Mouse (Mus musculus) heart, postnatal 25 days (tissue): ENCODE data around the gene Ctdsp2. TPM values are rescaled to one million over a fixed set of nuclear protein-coding genes. Genes with fewer than 3 reads are reported as not detected.

Experiments
- DNase-seq: peaks from one replicate; pipeline ENCODE4 v3.0.0; 2022; ENCODE audit warnings: low spot score
- intact Hi-C: fragments of 180-260 bp; cut with DNase I; formaldehyde crosslinking; loops from one replicate; pipeline ENCODE4 v1.15.1; 2025
- microRNA-seq: library from miRNA; unstranded; fragments of <30 nt; microRNA quantifications from one replicate; pipeline ENCODE4 v1.2.0, GENCODE M21; 2022
- total RNA-seq, 2 experiments: library from RNA; stranded (reverse); gene quantifications; 2 replicates each; pipeline ENCODE4 v1.2.3; 2021

Gene Ctdsp2
- total RNA-seq, 2 experiments from 2014 or later, result 104 to 110 TPM

- DNase-seq, result no peak
- intact Hi-C loops, result no loop called here
Observed at GRCm38 (mm10) chr10:127036273-127036672, 57.8 kb downstream of the Ctdsp2 start.

DNA sequence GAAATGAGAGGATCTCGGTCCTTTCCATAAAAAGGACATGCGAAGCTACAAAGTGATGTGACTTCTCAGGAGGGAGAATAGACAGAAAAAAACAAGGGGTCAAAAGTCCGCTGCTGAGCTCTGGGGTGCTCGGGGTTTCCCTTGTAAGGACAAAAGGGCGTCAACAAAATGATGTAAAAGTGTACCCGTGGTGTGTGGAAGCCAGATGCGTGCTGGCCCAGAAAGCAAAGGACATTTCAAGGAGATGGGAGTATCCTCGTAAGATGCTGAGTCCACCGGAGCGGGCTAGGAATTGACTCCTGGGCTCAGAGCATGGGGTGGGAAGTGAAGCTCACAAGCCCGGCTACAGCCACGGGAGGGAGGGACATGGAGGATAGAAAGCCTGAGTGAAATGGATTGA, 59.1 kb downstream of the Ctdsp2 start:
- DNase-seq, result no peak
- intact Hi-C loops, result no loop called here

DNA sequence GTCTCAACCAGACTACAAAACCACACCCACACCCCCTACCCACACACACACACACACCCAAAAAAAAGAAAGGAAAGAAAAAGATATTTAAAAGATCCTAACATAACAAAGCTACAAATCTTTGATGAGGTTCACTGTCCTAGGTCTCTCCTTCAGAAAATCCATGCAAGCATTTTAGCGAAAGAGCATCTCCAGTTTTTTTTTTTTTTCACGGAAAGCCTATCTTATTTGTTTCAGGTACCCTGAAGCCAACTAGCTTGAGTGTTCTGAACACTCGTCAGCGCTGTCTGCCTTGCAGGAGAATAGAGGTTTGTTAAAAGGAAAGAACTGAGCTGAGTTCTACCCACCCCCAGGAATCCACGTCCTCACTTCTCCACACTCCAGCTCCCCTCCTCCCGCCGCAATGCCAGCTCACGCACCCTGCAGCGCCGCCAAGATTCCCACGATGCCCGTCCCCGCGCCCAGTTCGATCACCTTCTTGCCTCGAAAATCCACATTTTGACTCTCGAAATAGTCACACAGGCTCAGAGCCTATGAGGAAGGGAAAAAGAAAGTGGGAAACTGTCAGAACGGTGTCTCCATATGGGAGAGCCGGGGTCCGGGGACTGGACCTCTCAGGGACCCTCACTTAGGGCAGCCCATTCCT, 62.2 kb downstream of the Ctdsp2 start:
- no peak for DNase-seq
- intact Hi-C loops, result no loop called here

GRCm38 (mm10) chr10:127041274-127041766, 62.8 kb downstream of the Ctdsp2 start, which contains the start of the genes Mettl1 and Eef1akmt3:
Gene Mettl1 (plus strand): TSS chr10:127041414.
Gene Eef1akmt3 (minus strand): TSS chr10:127041513.
- no peak for DNase-seq
- intact Hi-C loops, result no loop called here

GRCm38 (mm10) chr10:127041774-127042338, 63.3 kb downstream of the Ctdsp2 start:
- DNase-seq, result peak; percentile 72
- intact Hi-C loops, result no loop called here

DNA sequence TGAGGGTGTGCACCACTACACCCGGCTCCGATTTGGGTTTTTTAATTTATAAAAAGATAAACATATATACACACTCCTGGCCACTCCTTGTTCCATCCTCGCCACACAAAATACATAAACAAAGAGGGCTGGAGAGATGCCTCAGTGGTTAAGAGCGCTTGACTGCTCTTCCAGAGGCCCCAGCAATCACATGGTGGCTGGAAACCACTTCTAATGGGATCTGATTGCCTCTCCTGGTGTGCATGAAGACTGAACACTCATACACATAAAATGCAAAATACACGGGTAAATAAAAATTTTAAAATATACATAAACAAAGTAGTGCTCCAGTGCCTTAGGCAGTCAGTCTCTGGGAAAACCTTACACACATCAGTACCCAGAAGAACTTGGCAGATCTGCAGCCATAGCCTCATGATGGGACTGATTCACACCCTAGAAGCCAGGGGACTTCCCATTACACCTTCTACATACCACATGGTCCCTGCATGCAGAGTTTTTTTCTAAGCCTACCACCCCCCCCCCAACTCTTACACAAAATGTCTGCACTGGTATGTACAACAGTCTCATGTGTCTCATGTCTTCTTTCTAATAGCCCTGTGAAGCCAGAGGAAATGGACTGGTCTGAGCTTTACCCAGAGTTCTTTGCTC, 64.1 kb downstream of the Ctdsp2 start:
- no peak for DNase-seq
- intact Hi-C loops, result no loop called here

DNA sequence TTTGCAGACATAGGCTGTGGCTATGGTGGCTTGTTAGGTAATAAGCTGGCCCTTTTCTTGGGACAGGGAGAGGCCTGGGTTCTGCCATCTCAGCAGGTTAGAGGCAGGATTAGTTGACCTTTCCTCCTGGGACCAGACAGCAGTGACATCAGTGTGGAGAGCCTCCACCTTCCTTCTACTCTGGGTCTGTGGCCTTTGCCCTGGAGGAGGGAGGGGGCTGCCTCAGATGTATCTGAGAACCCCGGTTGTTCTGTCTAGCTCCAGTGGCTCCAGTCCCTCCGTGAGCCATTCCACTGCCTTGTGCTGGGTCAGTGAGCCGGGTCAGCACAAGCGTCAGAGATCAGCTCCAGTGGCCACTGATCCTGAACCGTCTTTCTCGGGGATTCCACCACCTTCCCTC, 64.7 kb downstream of the Ctdsp2 start:
- intact Hi-C loops, result no loop called here
- no peak for DNase-seq

DNA sequence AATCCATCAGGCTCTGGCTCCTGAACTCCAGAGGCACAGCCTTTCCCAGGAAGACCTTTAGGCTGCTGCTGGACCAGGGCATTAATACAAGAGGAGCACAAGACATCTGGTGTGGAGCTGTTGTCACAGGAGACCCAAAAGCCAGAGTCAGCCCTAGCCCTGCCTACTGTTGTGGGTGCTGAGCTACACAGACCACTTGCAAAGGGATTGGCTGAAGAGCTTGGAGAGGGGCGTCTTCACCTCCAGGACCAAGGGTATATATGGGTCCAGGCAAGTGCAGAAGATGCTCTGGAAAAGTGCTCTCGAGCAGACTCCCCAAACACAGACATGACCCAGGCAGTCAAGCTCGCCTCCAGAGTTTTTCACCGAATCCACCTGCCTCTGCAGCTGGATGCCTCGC, 69.4 kb downstream of the Ctdsp2 start, which contains the start of gene Cyp27b1:
Gene Cyp27b1 (plus strand): TSS at position 297 of the 400 bp plus-strand sequence.
- intact Hi-C loops, result no loop called here
- DNase-seq, result no peak

DNA sequence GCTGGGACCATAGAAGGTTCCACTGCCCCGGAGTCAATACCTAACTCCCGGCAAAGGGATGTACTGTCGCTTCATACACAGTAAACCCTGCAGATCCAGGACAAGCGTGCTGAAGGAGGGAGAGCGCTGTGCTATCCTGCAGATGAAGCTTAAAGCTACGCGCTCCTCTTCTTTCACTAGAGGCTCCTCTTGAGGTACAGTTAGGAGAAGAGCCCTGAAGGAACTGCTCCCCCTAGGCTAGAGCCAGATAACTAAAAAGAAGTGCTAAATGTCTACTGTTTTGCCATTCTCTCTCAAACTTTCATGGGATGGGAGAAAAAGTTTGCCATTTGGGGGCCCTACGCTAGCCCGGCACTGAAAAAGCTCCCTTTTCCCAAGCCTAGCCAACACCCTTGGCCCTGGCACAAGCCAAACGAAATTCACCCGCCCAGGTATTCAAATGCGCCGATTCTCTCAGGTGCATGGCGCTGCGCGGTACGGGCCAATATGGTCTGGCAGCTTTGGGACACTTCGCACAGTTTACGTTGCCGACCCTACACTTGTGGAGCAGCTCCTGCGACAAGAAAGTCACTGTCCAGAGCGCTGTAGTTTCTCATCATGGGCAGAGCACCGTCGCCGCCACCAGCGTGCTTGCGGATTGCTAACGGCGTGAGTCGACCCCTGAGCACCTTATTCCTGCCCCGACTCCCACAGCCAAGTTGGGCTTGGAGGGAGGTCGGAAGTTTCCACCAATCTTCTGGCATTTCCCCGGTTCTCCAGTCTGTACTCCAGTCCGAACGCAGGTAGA, 70.3 kb downstream of the Ctdsp2 start:
- DNase-seq, result no peak
- intact Hi-C loops, result no loop called here

Small RNA genes lying within 50 kb of the gene (microRNA-seq; reads per million reads assigned to microRNA genes)
- gene Mir26a-2 (116 reads per million, percentile 59 among the genes with 10 or more reads in this experiment), gene Mir546 (not detected)

Other genes starting within 250 kb of the Ctdsp2 start
- gene Atp23, start 77.4 kb upstream of the Ctdsp2 start, total RNA-seq, result 1 to 10 TPM; 4.2 to 4.5 TPM
- gene Avil, start 22.0 kb downstream of the Ctdsp2 start, total RNA-seq, result under 1 TPM; 0.14 to 0.39 TPM
- 10 to 100 TPM; 66.1 to 67.4 TPM for gene Tsfm, start 52.1 kb downstream of the Ctdsp2 start, total RNA-seq
- gene Mettl1, start 62.7 kb downstream of the Ctdsp2 start, total RNA-seq, result 1 to 10 TPM; 6.1 to 6.9 TPM
- gene Eef1akmt3, start 62.8 kb downstream of the Ctdsp2 start, total RNA-seq, result under 1 TPM in 1 of 2 experiments, not detected in 1; 0.11 TPM
- under 1 TPM in 1 of 2 experiments, not detected in 1; 0.14 TPM for gene Cyp27b1, start 69.5 kb downstream of the Ctdsp2 start, total RNA-seq
- gene March9, start 81.5 kb downstream of the Ctdsp2 start, total RNA-seq, result 1 to 10 TPM; 2.3 to 2.5 TPM
- 10 to 100 TPM; 76.1 to 83.3 TPM for gene Cdk4, start 84.8 kb downstream of the Ctdsp2 start, total RNA-seq
- gene Tspan31, start 91.5 kb downstream of the Ctdsp2 start, total RNA-seq, result 10 to 100 TPM; 43.4 to 47.4 TPM
- gene Agap2, start 96.6 kb downstream of the Ctdsp2 start, total RNA-seq, result 1 to 10 TPM; 5.9 to 7.3 TPM
- gene Os9, start 142.4 kb downstream of the Ctdsp2 start, total RNA-seq, result 10 to 100 TPM; 25.0 to 25.1 TPM
- 1 to 10 TPM; 1.5 to 1.6 TPM for gene B4galnt1, start 186.5 kb downstream of the Ctdsp2 start, total RNA-seq
- 10 to 100 TPM; 18.2 to 29.2 TPM for gene Slc26a10, start 201.9 kb downstream of the Ctdsp2 start, total RNA-seq
- 10 to 100 TPM; 10.9 to 12.7 TPM for gene Arhgef25, start 211.4 kb downstream of the Ctdsp2 start, total RNA-seq
- gene Dtx3, start 217.0 kb downstream of the Ctdsp2 start, total RNA-seq, result 10 to 100 TPM; 26.3 to 28.6 TPM
- 10 to 100 TPM; 23.3 to 24.6 TPM for gene Pip4k2c, start 232.9 kb downstream of the Ctdsp2 start, total RNA-seq